Mouse (Mus musculus) adipocyte (in vitro differentiated cells): Measurements from ENCODE around the gene Ttll10.

Experiments used
- DNase-seq: peaks from one replicate; pipeline ENCODE4 v3.0.0-alpha.2; 2016; ENCODE audit warnings: low spot score

Gene Ttll10

DNA sequence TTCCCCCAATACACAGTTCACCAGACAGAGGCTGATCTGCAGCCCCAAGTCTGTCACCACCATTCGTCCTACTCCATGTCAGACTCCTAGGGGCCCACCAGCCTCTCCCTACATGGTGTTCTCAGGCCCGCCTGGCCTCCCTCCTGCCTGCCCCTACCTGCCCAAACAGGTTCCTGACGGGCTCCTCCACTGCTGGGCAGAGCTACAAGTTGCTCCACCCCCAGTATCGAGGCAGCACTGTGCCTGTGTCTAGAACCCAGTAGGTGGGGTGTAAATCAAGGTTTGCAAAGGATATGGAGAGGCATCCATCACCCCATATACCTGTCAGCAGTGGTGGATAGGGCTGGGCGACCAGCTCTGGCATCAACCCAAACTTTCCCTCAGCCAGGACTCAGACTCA is at the start of gene Ttll10:
TSS of gene Ttll10 (minus strand) at position 154 of the 400 bp plus-strand sequence.
- DNase-seq, result no peak

DNA sequence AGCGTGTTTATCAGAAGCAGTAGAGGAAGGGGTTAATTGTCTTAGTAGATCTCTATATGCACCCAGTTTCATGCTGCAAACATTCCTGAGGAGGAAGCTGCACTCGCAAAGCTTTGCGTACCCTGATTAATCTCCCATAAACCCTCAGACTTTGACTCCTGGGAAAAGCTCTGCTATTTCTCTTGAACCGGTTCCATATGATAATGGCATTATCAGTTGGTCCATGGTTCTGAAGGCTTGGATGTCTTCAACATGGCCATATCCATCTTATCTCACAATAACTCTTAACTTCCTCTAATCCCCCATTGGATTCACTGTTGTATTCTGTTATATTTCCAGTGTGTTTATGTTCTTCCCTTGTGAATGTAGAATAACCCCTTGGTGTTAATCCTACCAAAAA is 44.1 kb upstream of the Ttll10 start:
- DNase-seq, result no peak

DNA sequence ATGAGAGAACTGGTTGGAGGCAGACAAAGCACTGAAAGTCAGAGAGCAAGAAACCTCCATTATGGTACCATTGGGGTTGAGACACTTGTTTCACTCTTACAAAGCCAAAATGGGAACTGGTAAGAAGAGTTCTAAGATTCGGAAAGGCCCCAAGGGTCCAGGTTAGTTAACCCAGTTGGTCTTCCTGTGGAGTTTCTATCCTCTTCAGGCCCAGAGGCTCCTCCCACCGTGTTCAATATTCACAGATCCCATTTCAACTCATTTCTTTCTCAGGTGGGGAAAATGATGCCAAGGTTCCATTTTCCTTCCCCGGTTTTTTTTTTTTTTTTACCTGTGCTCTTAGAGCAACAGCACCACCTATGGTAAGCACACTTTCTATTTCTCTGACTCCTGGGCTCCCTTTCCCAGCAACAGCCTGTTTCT is 42.3 kb upstream of the Ttll10 start:
- no peak for DNase-seq

DNA sequence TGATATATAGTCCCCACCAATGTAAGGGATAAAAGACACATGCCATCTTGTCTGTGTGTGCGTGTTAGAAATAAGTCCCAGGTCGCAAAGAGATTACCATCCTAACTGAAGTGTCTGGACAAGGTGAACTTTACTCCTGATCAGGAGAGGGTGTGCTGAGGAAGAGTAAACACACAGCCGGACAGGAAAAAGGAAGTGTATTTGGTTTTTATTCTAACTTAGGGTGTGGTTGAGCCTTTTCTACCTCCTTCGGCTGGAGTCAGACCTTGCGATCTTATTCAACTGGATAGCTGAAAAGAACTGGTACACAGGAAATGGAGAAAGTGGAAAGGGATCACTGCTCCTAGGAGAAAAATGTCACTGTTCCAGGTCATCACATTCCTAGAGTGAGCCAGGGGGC is 41.3 kb upstream of the Ttll10 start:
- no peak for DNase-seq

DNA sequence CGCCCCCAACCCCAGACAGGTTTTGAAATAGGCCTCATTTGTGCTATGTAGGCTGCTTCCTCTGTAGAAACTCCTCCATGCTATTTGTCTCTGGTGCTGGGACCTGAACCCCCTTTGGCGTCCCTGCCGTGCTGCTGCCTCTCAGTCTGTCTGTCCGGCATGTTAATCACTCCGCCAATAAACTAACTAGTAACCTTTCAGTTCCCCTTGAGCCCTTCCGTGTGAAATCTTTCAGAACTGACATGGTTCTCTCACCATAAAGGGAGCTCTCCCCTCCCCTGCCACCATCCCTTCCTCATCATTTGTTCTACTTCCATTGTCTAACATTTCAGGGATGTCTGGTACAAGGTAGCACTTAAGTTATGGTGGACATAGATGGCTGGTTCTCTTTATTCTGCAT is 40.2 kb upstream of the Ttll10 start:
- no peak for DNase-seq

DNA sequence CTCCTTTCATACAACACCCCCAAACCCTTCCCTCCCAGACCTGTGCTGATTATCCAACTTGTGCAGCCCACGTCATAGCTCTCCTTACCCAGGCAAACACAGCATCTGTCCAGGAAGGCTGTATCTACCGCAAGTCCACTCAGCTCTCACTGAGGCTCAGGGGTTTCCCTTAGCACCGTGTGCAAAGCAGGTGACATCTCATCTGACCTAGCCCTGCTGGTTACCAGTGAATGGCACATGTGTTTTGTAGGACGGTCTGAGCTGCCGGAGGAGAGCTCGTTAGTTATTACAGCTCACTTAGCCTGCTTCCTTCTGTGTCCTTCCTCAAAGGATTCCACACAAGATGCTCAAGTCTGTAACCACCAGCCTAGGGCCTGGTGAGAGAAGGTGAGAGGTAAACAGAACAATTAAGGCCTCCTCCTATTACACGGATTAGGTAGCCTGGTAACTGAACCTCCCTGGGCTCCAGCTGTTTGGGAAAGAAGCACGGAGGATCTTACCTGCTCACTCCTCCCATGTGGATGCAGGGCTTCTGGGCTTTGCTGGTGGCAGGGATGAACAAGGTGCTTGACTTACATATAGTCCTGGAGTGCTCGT is 38.7 kb upstream of the Ttll10 start:
- no peak for DNase-seq

DNA sequence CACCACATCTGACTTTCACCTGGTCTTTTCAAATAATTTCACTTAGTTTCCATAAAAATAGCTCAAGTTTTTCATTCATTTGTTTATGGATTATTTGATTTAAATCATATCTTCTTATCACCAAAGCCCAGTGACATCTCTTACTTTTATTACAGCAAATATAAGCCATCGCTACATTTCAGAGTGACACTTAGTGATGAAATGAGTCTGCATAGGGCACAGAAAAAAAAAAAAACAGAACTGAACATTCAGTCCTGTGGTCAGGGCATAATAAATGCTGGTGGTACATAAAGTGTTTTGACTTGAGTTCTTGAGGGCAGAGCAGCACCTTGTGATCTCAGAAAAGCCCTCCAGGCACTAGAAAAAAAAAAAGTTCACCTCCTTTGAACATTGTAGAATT is 37.0 kb upstream of the Ttll10 start:
- no peak for DNase-seq

DNA sequence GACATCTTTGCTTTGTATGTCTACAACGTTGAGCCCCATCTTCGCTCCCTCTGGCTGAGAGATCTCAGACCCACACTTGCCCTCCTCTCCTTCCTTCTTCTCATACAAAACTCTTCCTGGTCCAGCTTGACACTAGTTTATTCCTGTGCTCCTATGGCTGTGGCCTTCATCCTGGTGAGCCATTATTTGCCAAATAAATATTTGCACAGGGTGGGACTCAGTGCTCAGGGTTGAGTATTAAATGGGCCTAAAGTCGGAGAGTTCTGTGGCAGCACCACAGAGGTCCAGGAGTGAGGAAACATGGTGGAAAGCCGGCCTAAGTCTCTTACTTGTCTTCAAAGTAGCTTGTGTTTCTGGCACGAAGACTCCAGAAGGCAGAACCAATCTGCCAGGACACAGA is 34.5 kb upstream of the Ttll10 start:
- no peak for DNase-seq

DNA sequence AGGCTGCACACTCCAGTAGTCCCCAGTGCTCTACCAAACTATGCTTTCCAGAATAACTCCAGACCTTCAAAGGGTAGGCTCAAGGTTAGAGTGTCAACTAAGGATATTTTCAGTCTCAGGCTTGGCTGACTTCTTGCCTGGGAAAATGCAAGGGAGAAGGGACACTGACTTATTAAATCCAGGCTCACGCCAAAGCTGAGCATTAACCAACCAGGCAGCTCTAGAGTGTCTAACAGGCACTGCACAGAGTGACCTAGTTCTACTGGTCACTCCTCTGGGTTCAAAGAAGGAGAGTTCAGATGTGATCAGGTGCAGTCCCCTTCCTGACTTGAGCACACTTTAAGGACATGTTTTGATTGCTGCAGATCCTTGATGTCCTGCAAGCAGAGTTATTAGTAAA is 33.6 kb upstream of the Ttll10 start:
- no peak for DNase-seq

DNA sequence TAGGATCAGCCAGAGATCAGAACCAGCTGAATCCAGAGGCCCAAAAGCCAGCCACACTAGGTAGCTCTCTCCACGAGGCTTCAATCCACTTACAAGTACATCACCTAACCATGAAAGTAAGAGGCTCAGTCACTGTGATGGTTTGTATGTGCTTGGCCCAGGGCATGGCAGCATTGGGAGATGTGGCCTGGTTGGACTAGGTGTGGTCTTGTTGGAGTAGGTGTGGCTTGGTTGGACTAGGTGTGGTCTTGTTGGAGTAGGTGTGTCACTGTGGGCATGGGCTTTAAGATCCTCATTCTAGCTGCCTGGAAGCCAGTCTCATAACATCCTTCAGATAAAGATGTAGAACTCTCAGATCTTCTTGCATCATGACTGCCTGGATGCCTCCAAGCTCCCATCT is 32.0 kb upstream of the Ttll10 start:
- DNase-seq, result no peak

DNA sequence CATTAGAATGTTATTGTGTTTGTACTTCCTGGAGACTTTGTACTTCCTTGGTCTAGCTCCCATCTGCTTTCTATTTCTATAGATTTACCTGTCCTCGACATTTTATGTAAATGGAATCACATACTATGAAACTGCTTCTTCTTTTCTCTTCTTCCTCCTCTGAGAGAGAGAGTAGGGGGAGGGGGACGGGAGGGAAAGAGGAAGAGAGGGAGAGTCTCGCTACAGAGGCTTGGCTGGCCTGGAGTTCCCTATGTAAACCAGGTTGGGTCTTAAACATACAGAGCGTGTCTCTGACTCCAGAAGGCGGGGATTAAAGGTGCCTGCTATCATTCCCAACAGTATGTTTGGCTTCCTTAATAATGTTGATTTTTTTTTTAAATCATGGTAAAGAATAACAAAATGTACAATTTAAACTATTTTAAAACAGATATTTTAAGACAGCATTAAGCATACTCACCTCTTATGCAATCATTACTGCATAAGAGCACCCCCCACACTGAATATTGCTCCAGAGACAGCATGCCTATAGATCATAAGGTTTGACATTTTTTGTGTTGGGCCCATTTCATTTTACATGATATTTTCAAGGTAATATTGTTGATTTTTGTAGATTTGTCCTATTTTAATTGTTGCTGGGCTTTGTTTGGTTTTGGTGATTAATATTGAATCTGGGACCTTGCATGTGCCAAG is 28.3 kb upstream of the Ttll10 start:
- DNase-seq, result no peak

DNA sequence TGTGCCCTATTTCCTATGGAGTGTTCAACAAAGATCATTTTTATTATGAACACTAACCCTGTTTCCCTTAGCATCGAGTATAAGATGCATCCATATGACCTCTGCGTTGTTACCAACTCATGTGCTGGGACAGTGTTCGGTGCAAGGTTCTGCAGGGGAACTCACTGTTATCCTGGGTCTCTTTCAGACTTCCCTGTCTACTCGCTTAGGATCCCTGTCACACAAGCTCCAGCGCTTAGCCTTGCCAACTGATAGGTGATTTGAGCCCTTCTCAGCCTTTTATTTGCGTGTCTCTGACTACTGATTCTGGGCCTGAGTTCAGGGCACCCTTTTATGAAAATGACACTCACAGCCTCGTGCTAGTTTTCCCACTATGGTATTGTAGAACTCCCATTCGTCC is 26.0 kb upstream of the Ttll10 start:
- DNase-seq, result no peak

DNA sequence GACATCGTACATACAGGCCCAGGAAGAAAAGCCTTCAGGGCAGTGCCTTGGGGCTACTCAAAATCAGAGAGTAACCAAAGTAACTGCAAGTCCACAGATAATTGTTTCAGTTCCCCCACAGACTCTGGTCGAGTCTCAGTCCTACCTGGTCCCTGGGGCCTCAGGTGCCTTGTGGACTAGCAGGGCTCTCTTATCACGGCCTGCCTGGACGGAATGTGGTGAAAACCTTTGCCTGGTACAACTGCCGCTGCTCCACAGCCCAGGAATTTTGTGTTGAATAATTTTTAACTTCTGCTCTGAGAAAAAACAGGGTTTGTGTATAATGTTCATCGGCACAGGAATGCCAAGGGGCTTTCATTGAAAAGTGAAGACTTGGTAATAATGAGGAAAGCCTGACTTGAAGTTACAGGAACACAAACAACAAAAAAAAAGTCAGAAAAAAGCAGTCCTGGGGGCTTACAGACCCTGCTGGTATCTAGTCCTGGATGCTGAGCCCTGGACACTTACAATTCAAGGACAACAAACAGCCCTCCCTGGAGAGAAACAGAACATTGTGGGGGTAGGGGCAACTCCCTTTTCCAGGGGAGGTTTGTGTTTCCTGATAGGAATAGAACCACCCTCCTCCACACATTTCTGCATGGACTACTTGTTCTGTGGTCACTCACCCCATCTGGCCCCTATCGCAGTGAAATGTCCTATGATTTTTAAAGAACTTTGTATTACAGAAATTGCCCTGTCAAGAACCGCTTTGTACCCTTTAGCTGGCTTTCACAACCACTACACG is 25.1 kb upstream of the Ttll10 start:
- no peak for DNase-seq

DNA sequence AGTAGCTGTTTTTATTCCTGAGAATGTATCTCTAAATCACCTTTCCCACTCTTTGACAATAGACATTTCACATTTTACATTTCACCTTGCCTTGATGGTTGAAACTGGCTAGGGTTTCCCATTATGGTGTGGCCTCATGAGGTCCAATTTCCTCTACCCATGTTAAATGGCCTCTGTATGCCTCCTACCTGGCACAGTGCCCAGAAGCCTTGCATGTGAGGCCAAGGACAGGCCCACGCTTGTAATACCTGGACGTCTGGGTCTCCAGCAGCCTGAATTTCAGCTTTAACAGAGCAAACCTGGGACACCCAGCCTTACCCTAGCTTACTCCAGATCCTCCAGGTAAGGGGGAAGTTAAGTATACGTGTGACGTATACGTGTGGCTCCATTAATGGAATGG is 24.1 kb upstream of the Ttll10 start:
- DNase-seq, result peak; percentile 9

DNA sequence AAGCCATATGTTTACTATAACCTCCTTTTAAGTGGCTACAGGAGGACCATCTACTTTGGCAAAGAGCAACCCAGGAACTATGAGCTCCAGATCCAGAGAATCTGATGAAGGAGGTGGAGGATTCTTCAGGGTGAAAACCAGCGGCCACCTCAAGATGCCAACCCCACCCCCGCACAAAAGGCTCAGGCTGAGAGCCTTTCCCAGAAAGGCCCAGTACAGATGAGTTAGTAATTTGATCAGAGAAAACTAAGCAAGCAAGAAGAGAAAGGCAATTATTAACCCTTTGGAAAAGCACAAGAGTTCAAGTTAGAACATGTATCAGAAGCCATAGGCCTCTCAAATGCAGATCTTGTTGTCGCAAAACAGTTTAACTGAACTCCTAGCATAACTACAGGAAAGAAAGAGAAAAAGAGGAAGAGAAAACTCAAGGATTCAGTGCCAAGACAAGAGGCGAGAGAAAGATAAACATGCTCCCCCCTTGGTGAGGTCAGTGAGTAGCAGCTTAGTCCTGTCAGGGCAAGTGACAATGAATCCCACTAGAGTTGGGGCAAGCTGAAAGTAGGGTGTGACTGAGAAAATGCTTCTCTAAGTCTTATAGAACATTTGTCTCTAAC is 23.5 kb upstream of the Ttll10 start:
- DNase-seq, result no peak

DNA sequence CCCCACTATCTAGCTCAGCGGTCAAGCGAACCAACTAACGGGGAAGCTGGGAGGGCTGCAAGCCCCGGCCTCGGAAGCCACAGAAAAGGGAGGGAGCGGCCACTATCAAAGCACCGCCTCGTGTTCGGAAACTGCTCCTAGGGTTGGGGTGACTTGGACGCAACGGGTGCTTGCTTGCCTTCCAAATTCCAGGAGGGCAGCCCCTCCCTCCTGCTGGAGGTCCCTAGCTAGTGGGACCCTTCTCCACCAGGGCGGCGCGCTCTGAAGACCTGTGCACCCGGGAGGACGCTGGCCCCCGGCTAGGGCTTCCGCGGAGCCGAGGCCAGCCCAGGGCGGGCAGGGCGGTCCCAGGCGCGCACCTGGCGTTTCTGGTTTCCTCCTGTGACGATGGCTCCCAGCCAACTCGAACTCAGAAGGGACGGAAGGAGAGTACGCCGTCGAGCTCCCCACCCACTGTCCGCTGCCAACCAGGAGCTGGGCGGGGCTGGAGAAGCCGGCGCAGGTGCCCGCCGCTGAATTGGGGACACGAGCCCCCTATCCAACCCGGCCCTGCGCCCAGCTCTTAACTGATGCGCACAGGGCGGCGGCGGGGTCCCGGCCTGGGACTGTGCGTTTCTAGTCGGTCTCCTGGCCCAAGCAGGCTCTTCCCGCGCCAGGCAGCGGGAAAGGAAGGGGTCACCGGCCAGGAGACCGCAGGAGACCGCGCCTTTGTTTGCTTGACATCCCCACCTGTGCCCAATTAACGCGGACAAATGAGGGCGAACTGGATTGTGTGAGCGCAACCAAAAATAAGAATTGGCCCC is 18.5 kb upstream of the Ttll10 start:
- no peak for DNase-seq

DNA sequence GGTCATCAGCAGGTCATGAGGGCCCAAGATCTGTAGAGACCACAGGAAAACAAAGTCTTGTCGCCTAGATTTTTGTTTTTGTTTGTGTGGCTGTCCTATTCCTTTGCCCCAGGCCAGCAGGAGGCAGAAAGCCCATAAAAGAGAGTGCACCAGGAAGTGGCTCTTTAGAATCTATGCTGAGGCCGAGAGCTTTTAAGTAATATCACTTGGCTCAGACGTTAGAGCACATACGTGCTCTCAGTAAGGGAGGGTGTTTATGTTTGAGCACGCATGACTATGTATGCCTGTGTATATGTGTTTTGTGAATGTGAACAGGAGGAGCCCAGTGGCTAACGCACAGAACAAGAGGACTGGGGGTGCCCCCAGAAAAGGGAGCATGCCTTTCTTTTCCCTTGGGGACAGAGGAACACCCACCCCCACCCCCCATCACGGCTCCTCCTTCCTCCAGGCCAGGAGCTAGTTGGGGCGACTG is 17.7 kb upstream of the Ttll10 start:
- no peak for DNase-seq

DNA sequence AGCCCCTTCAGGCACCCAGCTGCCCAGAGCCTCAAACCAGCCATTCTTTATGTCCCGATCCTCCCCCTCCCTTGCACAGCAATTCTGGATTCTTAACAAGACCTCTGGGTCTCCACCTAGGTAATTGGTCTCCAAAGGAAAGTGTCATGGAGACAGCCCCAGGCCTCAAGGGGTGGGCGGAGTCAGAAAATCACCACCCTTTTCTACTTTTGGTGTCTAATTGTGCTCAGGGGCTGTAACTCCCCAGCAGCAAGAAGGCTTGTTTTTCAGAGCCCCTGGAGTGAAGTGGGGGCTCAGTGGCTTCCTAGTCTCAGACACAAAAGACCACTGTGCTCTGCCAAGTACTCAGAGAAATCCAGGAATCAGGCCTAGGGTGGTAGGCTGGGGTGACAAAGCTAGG is 11.5 kb upstream of the Ttll10 start:
- DNase-seq, result no peak

DNA sequence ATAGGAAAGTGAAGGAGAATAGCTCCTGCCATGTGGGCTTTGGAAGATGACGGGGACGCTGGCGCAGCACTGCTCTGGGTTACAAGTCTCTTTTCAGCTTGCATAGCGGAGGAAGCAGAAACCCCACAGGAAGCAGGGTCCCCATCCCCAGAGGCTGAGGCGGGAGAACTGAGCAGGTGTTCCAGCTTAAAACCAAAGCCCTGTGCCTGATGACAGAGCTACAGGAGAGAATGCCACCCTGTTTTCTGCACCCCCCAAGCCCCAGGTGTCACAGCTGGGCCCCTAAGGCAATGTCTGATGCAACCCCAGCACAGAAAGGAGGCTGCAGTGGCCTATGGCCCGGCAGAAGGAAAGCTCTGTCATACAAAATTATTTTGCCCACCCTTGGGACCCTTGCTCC is 11.1 kb upstream of the Ttll10 start:
- DNase-seq, result no peak

DNA sequence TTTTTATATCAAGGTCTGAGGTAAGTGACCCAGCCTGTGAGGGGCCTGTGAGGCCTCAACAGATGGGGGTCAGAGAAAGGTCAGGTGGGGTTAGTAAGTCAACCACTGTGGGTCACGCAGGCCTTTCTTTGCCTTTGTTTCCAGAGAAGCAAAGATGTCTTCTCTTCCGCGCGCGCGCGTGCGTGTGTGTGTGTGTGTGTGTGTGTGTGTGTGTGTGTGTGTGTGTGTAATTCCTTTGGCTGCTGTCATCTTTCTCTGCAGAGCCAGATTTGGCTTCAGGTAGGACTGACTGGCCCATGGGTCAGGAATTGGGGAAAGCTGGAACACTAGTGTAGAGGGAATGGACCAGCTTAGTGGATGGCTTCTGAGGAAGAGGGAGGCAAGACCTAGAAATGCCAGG is 10.5 kb upstream of the Ttll10 start:
- no peak for DNase-seq

DNA sequence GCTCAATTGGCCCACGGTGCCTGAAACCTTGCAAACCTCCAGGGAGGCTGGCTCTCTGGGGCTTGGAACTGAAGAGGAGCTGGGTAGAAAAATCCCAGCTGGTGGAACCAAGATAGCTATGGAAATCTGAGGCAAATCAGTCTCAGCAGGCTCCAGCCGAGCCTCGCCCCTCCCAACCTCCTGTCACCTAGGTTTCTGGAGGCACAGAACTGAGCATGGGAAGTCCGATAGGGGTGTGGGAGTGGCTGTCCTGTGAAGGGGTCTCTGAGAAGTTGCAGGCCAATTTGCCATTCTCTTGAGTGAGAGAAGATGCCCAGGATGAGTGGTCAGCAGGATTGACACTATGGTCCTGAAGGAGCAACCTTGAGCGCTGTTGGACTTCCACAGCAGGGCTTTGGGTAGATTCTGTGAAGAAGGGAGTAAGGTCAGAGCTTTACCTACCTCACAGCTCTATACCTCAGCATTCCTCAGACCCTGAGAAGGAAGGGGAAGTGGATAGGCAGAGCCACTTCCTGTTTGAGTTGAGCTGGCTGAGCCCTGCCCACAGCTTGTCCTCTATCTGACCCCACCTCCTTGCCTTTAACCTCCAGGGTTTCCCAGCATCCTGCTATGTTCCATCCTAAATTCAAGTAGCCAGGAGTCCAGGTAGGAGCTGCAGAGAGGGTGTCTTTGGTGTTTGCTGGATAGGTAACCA is 8.2 kb upstream of the Ttll10 start:
- no peak for DNase-seq
